Mouse (Mus musculus) liver, embryonic 13.5 days (tissue): ENCODE data around the gene Trir. TPM values are rescaled to one million over a fixed set of nuclear protein-coding genes. Genes with fewer than 3 reads are reported as not detected.
A peak's percentile ranks its signal among the peaks of the same experiment; 100 is the strongest.

Experiments used
- ATAC-seq: fragments of 200-750 bp; cut with Nextera tagmentation; 2 replicates; pipeline ENCODE4 v1.8.0; 2017; ENCODE audit warnings: low read depth, mild to moderate bottlenecking, moderate number of reproducible peaks, moderate library complexity
- DNase-seq: peaks from one replicate; pipeline ENCODE4 v3.0.0; 2022
- H3K27ac ChIP-seq: fragments of 300-500 bp; sonication (generic); 2 replicates; pipeline ENCODE4 v1.5.1; 2015; ENCODE audit warnings: moderate library complexity, mild to moderate bottlenecking, inconsistent platforms
- H3K27me3 ChIP-seq: fragments of 300-500 bp; sonication (generic); 2 replicates; pipeline ENCODE4 v1.6.1; 2015; ENCODE audit warnings: mild to moderate bottlenecking, inconsistent platforms
- H3K36me3 ChIP-seq: fragments of 300-500 bp; sonication (generic); 2 replicates; pipeline ENCODE4 v1.6.1; 2015; ENCODE audit warnings: mild to moderate bottlenecking, inconsistent platforms
- H3K4me1 ChIP-seq: fragments of 300-500 bp; sonication (generic); replicated peaks from 2 replicates; pipeline ENCODE4 v1.6.1; 2015; ENCODE audit warnings: inconsistent platforms
- H3K4me2 ChIP-seq: fragments of 300-500 bp; sonication (generic); 2 replicates; pipeline ENCODE4 v1.6.1; 2015; ENCODE audit warnings: inconsistent platforms, mild to moderate bottlenecking, moderate library complexity
- H3K4me3 ChIP-seq: fragments of 300-500 bp; sonication (generic); replicated peaks from 2 replicates; pipeline ENCODE4 v1.5.1; 2015; ENCODE audit warnings: mild to moderate bottlenecking, inconsistent platforms
- H3K9ac ChIP-seq: fragments of 300-500 bp; sonication (generic); 2 replicates; pipeline ENCODE4 v1.6.1; 2015; ENCODE audit warnings: mild to moderate bottlenecking, inconsistent platforms
- H3K9me3 ChIP-seq: fragments of 300-500 bp; sonication (generic); replicated peaks from 2 replicates; pipeline ENCODE4 v1.6.1; 2016; ENCODE audit warnings: inconsistent platforms
- WGBS: fragments of 180-500 bp; shearing (Covaris S2); methylation state at CpG from one replicate; pipeline ENCODE4 v1.1.7; 2015; ENCODE audit not compliant: insufficient replicate concordance; 5-methylcytosine and 5-hydroxymethylcytosine counted together
- polyA plus RNA-seq: library from polyadenylated mRNA; unstranded; fragments of >200 nt; fragmentation: Nextera tagmentation; extraction: Ambion mirVana; gene quantifications from 2 replicates; pipeline ENCODE4 v1.2.1, GENCODE M21; 2015

The Trir gene
- polyA plus RNA-seq, 1 experiment from 2014 or later, result 83.1 TPM

DNA sequence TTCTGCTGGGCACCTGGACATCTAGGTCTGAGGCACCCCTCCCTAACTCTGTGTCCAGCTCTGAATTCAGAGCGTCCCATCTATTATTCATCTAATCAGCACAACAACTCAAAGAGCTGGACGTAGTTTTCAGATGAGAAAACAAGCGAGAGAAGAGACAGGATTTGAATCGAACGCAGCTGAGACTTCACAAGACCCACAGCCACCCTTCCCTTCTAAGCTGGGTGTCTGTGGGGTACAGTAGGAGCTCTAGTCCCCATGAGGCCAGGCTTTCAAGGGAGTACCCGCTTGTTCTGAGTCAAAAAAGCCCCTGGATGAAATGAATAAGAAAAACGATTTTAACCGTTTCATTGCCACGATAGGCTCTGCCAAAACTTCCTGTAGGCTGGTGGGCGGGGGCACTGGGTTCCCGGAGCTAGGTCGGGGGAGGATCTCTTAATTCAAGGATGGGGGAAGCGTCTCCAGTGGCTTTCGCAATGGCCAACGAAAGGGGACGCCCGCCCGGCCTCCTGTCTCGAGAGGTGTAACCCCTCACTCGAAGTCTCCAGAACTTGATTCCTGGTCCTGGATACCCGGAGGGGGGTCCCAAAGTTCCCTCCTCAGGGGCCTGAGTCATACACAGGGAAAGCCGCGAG, 41.5 kb upstream of the Trir start:
- ATAC-seq (no peak), DNase-seq (no peak)
- 2% methylated on average over 23 of the region's 23 CpGs for WGBS

DNA sequence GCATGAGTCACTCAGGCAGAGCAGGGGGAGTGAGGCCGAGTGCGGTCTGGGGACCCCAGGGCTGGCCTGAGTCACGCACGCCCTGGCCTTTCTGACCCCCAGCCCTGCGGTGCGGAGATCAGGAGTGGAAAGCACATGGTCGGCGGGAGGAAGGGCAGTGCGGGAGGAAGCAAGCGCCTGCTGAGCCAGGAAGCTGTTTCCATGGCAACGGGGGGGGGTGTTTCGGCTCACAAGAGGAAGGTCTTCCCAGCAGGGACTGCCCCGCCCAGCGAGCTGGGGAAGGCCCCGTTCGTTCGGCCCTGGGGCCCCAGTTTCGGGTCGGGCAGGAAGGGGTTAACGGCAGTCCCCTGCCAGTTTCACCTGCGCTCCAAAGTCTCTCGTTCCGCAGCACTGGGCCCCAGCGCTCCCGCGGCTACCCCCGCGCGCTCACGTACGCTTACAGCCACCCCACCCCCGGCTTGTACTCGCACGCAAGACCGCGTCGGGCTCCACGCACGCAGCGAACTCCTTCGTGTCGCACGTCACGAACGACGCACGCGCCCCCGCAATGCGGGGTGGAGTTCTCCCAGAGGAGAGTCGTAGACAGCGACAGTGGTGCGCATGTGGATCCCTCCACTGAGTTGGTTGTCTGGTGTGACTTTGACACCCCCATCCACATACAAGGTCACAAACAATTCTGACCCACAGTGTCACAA, 40.8 kb upstream of the Trir start:
- ATAC-seq, result peak; percentile 8
- peak; percentile 80 for DNase-seq
- no peaks in the 10 kb centered on the region for H3K36me3 ChIP-seq
- no peaks in the 10 kb centered on the region for H3K9me3 ChIP-seq
- peak overlapping the region; percentile 80 for H3K9ac ChIP-seq
- peak overlapping the region; percentile 67 for H3K4me3 ChIP-seq
- peak overlapping the region; percentile 100 for H3K4me2 ChIP-seq
- peak overlapping the region; percentile 82 for H3K27ac ChIP-seq
- under 1% methylated on average over 53 of the region's 53 CpGs for WGBS
- H3K4me1 ChIP-seq, result peaks cover 93% of the 10 kb centered on the region
- no peaks in the 10 kb centered on the region for H3K27me3 ChIP-seq

More for the DNA sequence above, 41.5 kb upstream of the Trir start:
- Histone ChIP-seq H3K27ac (peak overlapping the region; percentile 82), H3K4me2 (peak overlapping the region; percentile 100), H3K27me3 (no peaks in the 10 kb centered on the region), H3K4me1 (peaks cover 95% of the 10 kb centered on the region), H3K9ac (peak overlapping the region; percentile 80), H3K36me3 (no peaks in the 10 kb centered on the region), H3K4me3 (peak overlapping the region; percentile 67), H3K9me3 (no peaks in the 10 kb centered on the region)

DNA sequence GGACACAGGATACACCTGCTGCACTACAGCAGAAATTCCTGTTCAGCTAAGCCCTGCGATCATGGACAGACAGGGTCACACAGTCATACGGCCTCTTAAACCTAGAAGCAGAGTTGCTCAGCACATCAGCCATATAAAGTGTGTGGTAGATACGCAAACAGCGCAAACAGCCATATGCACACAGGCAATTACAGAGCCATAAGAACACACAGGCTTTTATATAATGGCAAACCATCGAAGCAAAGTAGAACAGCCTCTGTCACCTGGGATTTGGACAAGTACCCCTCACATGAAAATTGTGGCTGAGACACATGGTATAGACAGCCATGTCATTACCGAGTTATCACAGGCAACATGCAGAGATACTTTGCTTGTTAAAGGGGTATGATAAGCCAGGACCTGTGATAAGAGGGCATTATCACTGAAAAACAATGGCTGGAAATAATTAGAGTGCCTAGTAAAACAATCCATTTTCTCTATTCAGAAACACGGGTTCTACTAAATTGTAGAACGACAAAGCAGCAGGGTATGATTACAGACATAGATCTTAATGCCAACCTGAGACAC, 40.2 kb upstream of the Trir start:
- WGBS, result 24% methylated on average over 8 of the region's 8 CpGs
- Histone ChIP-seq H3K4me3 (peak overlapping the region; percentile 67), H3K9ac (peak overlapping the region; percentile 80), H3K27ac (peak overlapping the region; percentile 82), H3K4me1 (peaks cover 92% of the 10 kb centered on the region), H3K9me3 (no peaks in the 10 kb centered on the region), H3K27me3 (no peaks in the 10 kb centered on the region), H3K36me3 (no peaks in the 10 kb centered on the region), H3K4me2 (peak overlapping the region; percentile 100)
- no peak for DNase-seq
- ATAC-seq, result no peak

DNA sequence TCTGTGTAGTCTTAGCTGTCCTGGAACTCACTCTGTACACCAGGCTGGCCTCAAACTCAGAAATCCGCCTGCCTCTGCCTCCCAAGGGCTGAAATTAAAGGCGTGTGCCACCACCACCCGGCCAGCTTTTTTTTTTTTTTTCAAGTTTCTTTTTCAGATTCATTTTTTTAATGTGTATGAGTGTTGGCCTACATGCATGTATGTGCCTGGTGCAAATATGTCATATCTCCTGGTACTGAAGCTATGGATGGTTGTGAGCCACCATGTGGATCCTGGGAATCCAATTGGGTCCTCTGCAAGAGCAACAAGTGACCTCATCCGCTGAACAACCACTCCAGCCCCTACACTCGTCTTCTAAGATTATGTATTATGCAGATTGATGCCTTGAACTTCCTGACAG, 39.2 kb upstream of the Trir start:
- Histone ChIP-seq H3K27ac (no peak overlapping the region), H3K36me3 (no peaks in the 10 kb centered on the region), H3K27me3 (no peaks in the 10 kb centered on the region), H3K4me1 (peaks cover 83% of the 10 kb centered on the region), H3K4me2 (no peak overlapping the region), H3K4me3 (no peak overlapping the region), H3K9ac (no peak overlapping the region), H3K9me3 (no peaks in the 10 kb centered on the region)
- WGBS, result 77% methylated on average over 5 of the region's 5 CpGs
- DNase-seq, result no peak
- ATAC-seq, result no peak

DNA sequence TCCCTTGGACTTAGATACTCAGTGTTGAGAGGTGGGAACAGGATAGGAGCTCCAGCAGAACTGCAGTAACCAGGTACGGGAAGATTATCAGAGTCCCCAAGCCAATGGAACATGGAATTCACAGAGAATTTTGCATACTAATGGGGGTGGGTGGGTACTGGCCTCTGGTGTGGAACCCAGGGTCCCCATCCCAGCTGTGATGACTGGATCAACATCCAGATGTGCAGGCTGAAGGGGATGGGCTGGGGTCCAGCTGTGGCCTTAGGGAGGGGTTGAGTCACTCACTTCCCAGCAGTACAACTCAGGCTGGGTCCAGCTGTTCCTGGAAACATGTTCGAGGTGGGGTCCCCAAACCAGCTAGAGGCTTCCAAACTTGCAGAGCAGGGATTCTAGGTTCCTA, 38.7 kb upstream of the Trir start:
- DNase-seq (no peak), ATAC-seq (no peak)
- H3K4me3 ChIP-seq, result no peak overlapping the region
- H3K9ac ChIP-seq, result no peak overlapping the region
- peaks cover 78% of the 10 kb centered on the region for H3K4me1 ChIP-seq
- H3K27ac ChIP-seq, result 0 out of 2 replicates have a peak overlapping the region, but pooled peaks have one; percentile 14
- no peaks in the 10 kb centered on the region for H3K27me3 ChIP-seq
- no peaks in the 10 kb centered on the region for H3K36me3 ChIP-seq
- H3K4me2 ChIP-seq, result no peak overlapping the region
- H3K9me3 ChIP-seq, result no peaks in the 10 kb centered on the region
- 65% methylated on average over 2 of the region's 2 CpGs for WGBS

DNA sequence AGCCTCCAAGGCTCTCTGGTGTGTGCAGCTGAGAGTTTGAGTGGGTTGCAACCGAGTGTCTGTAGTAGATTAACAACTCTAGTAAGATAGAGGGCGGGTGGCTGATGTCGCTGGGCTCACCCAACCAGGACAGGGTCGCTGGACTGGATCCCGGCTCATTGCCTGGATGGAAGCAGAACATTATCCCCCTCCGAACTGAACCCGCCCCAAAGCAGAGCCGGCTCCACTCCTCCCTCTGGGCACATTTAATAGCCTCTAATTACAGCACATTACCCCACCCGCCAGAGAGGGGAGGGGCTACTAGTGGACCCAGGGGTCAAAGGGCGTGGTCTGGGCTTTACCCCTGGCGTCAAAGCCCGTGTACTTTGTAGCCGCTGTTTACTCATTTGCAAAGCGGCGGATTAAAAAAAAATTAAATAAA, 37.3 kb upstream of the Trir start:
- Histone ChIP-seq H3K4me1 (peaks cover 64% of the 10 kb centered on the region), H3K36me3 (no peaks in the 10 kb centered on the region), H3K9ac (peak overlapping the region; percentile 84), H3K4me3 (peak overlapping the region; percentile 70), H3K4me2 (peak overlapping the region; percentile 95), H3K9me3 (no peaks in the 10 kb centered on the region), H3K27ac (peak overlapping the region; percentile 90), H3K27me3 (no peaks in the 10 kb centered on the region)
- DNase-seq (peak; percentile 57), ATAC-seq (0 out of 2 replicates have a peak, but pooled peaks have one; percentile 10)
- WGBS, result 7% methylated on average over 15 of the region's 15 CpGs

DNA sequence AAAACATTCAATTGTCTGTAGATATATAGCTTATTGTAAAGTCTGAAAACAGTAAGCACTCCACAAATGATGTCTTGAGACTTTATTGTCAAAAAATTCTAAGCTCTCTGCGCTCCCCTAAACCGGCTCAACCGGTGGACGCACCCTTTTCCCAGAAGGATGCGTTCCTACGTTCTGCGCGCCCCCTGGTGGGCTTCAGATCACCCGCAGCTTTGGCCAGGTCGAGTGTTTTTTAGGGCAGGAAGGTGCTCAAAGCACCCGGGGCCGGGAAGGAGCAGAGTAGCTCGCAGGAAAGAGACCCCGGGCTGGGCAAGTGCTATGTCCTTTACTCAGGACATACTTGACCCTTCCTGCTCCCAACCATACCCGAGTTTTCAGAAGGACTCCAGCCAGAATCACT, 36.8 kb upstream of the Trir start:
- H3K4me1 ChIP-seq, result peaks cover 59% of the 10 kb centered on the region
- no peaks in the 10 kb centered on the region for H3K9me3 ChIP-seq
- DNase-seq, result peak; percentile 91
- ATAC-seq, result peak; percentile 61
- no peaks in the 10 kb centered on the region for H3K36me3 ChIP-seq
- under 1% methylated on average over 15 of the region's 15 CpGs for WGBS
- H3K4me2 ChIP-seq, result peak overlapping the region; percentile 95
- H3K27ac ChIP-seq, result peak overlapping the region; percentile 90
- H3K27me3 ChIP-seq, result no peaks in the 10 kb centered on the region
- peak overlapping the region; percentile 84 for H3K9ac ChIP-seq
- H3K4me3 ChIP-seq, result peak overlapping the region; percentile 70

DNA sequence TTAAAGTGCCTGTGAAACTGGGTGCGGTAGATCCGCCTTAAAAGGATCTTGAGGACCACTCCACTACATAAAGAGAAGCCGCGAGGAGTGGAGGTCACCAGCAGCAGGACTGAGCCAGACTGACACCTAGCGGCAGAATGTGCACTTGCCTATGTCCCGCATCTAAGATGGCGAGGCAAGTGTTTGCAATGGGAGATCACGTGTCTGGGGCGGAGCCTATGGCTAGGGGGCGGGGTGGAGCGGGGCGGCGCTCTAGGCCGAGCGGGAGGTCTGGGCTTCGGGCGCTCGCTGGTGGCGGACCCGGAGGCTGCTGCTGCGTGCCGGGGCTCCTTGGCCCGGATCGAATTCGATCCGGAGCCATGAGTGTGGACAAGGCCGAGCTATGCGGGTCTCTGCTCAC, 36.3 kb upstream of the Trir start, which contains the start of gene Hook2:
Gene Hook2 (plus strand): TSS at position 255 of the 400 bp plus-strand sequence.
- ATAC-seq, result peak; percentile 84
- Histone ChIP-seq H3K4me2 (peak within 1 kb of the TSS; percentile 95), H3K27me3 (peaks cover 3% of the 10 kb centered on the region; the same call in 1 of the 2 replicates), H3K9me3 (no peaks in the 10 kb centered on the region), H3K36me3 (no peaks in the 10 kb centered on the region), H3K27ac (peak within 1 kb of the TSS; percentile 90), H3K9ac (peak within 1 kb of the TSS; percentile 84), H3K4me1 (peaks cover 54% of the 10 kb centered on the region), H3K4me3 (peak within 1 kb of the TSS; percentile 70)
- WGBS, result 1% methylated on average over 28 of the region's 28 CpGs
- DNase-seq, result peak; percentile 96

DNA sequence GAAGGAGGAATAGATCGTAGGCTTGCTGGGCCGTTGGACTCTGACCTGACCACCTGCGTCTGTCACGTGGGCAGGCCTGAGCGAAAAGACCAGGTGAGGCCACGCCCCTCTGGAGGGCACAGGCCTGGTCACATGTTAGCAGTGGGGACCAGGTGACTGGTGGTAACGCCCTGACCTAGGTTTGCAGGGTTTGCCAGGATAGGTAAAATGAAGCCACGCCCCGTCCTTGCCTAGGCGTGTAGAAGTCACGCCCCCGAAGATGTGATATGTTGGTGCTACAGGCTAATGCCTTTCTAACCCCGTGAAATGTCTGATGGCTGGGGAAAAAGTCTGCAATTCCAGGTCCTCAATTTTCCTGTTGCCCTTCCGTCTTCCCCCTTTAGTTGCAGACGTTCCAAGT, 35.8 kb upstream of the Trir start:
- H3K27ac ChIP-seq, result peak overlapping the region; percentile 81
- ATAC-seq (peak; percentile 52), DNase-seq (peak; percentile 54)
- peaks cover 6% of the 10 kb centered on the region; the same call in 1 of the 2 replicates for H3K27me3 ChIP-seq
- H3K4me2 ChIP-seq, result peak overlapping the region; percentile 95
- peak overlapping the region; percentile 76 for H3K9ac ChIP-seq
- H3K36me3 ChIP-seq, result no peaks in the 10 kb centered on the region
- H3K9me3 ChIP-seq, result no peaks in the 10 kb centered on the region
- peak overlapping the region; percentile 70 for H3K4me3 ChIP-seq
- under 1% methylated on average over 15 of the region's 15 CpGs for WGBS
- H3K4me1 ChIP-seq, result peaks cover 52% of the 10 kb centered on the region

DNA sequence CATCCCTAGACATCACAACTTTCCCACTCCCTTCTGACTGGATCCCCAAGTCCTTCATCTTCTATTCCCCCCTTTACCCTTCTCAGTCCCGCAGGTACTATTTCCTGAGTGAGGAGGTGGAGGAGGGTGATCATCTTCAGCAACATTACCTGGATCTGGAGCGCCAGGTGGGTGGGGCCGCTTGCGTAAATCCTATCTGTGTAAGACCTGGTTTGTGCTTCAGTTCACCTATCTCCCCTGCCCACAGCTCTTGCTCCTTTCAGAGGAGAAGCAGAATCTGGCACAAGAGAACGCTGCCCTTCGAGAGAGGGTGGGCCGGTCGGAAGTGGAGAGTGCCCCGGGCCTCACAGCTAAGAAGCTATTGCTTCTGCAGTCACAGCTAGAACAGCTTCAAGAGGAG, 32.2 kb upstream of the Trir start:
- H3K9me3 ChIP-seq, result no peaks in the 10 kb centered on the region
- peaks cover 13% of the 10 kb centered on the region; the same call in 1 of the 2 replicates for H3K27me3 ChIP-seq
- no peak for DNase-seq
- H3K27ac ChIP-seq, result no peak overlapping the region
- WGBS, result 82% methylated on average over 9 of the region's 9 CpGs
- no peak overlapping the region for H3K4me2 ChIP-seq
- no peak for ATAC-seq
- no peaks in the 10 kb centered on the region for H3K36me3 ChIP-seq
- no peak overlapping the region for H3K4me3 ChIP-seq
- H3K4me1 ChIP-seq, result peaks cover 29% of the 10 kb centered on the region
- no peak overlapping the region for H3K9ac ChIP-seq

DNA sequence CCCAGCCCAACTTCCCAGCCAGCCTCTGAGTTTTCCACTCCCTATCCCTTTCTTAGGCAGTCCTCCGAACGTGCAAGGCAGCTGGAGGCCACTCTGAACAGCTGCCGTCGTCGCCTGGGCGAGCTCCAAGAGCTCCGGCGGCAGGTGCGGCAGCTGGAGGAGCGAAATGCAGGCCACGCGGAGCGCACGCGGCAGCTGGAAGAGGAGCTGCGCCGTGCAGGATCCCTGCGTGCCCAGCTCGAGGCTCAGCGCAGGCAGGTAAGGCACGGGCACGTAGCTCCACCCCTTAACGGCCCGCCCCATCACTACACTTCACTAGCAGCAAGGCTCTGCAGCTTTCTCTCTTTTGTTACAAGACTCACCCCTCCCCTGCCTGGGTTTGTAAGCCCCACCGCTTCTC, 30.9 kb upstream of the Trir start:
- Histone ChIP-seq H3K27me3 (peaks cover 13% of the 10 kb centered on the region; the same call in 1 of the 2 replicates), H3K27ac (no peak overlapping the region), H3K4me2 (no peak overlapping the region), H3K4me1 (peaks cover 23% of the 10 kb centered on the region), H3K4me3 (no peak overlapping the region), H3K9me3 (no peaks in the 10 kb centered on the region), H3K36me3 (no peaks in the 10 kb centered on the region), H3K9ac (no peak overlapping the region)
- DNase-seq (no peak), ATAC-seq (no peak)
- WGBS, result 56% methylated on average over 25 of the region's 25 CpGs
